Mouse (Mus musculus) heart, embryonic 14.5 days (tissue): Measurements from ENCODE around the gene Grip1. TPM values are rescaled to one million over a fixed set of nuclear protein-coding genes. Genes with fewer than 3 reads are reported as not detected.

Experiments
- ATAC-seq: fragments of 200-750 bp; cut with Nextera tagmentation; 2 replicates; pipeline ENCODE4 v1.8.0; 2017; ENCODE audit warnings: low read depth, moderate TSS enrichment; ENCODE audit not compliant: insufficient number of reproducible peaks, insufficient read depth, low FRiP score
- H3K27ac ChIP-seq, 2 experiments: fragments of 200-500 bp in 1 of 2; fragments of 300-500 bp in 1 of 2; sonication (generic) in 1 of 2; replicated peaks in 1 of 2; 2 replicates each; pipeline ENCODE4 v1.5.1; 2012 to 2014; ENCODE audit warnings: low read depth in 2 of 2, low read length in 2 of 2, control low read depth in 1 of 2, mild to moderate bottlenecking in 1 of 2, mixed read lengths in 1 of 2; ENCODE audit not compliant: control insufficient read depth in 1 of 2, insufficient read depth in 1 of 2
- H3K27me3 ChIP-seq: fragments of 300-500 bp; sonication (generic); 2 replicates; pipeline ENCODE4 v1.6.1; 2014; ENCODE audit warnings: mild to moderate bottlenecking, low read length, control low read depth; ENCODE audit not compliant: control insufficient read depth, insufficient read depth
- H3K36me3 ChIP-seq: fragments of 300-500 bp; sonication (generic); 2 replicates; pipeline ENCODE4 v1.6.1; 2014; ENCODE audit warnings: mild to moderate bottlenecking, control low read depth, low read length, mixed read lengths; ENCODE audit not compliant: control insufficient read depth, insufficient read depth
- H3K4me1 ChIP-seq, 2 experiments: fragments of 200-500 bp in 1 of 2; fragments of 300-500 bp in 1 of 2; sonication (generic) in 1 of 2; 2 replicates each; pipeline ENCODE4 v1.6.1; 2012 to 2014; ENCODE audit warnings: low read length in 2 of 2, control low read depth in 1 of 2, mixed read lengths in 1 of 2; ENCODE audit not compliant: control insufficient read depth in 2 of 2, insufficient read depth in 2 of 2
- H3K4me2 ChIP-seq: fragments of 300-500 bp; sonication (generic); 2 replicates; pipeline ENCODE4 v1.6.1; 2014; ENCODE audit warnings: mild to moderate bottlenecking, low read length
- H3K4me3 ChIP-seq, 2 experiments: fragments of 200-500 bp in 1 of 2; fragments of 300-500 bp in 1 of 2; sonication (generic) in 1 of 2; 2 replicates each; pipeline ENCODE4 v1.5.1; 2012 to 2014; ENCODE audit warnings: low read length in 2 of 2, mild to moderate bottlenecking in 2 of 2, control low read depth in 1 of 2, low read depth in 1 of 2, moderate library complexity in 1 of 2; ENCODE audit not compliant: control insufficient read depth in 1 of 2, insufficient read depth in 1 of 2
- H3K9ac ChIP-seq: fragments of 300-500 bp; sonication (generic); 2 replicates; pipeline ENCODE4 v1.6.1; 2014; ENCODE audit warnings: mild to moderate bottlenecking, low read length
- H3K9me3 ChIP-seq: fragments of 300-500 bp; sonication (generic); 2 replicates; pipeline ENCODE4 v1.6.1; 2016; ENCODE audit warnings: low read length, control low read depth; ENCODE audit not compliant: control insufficient read depth
- WGBS: fragments of 180-500 bp; shearing (Covaris S2); extraction: QIAGEN DNeasy Blood & Tissue Kit; methylation state at CpG from one replicate; pipeline ENCODE4 v1.1.7; 2014; 5-methylcytosine and 5-hydroxymethylcytosine counted together
- polyA plus RNA-seq: library from polyadenylated mRNA; unstranded; fragments of >200 nt; fragmentation: Nextera tagmentation; extraction: Ambion mirVana; gene quantifications from 2 replicates; pipeline ENCODE4 v1.2.1, GENCODE M21; 2014

Gene Grip1
- polyA plus RNA-seq, 1 experiment from 2014 or later: 2.9 TPM

DNA sequence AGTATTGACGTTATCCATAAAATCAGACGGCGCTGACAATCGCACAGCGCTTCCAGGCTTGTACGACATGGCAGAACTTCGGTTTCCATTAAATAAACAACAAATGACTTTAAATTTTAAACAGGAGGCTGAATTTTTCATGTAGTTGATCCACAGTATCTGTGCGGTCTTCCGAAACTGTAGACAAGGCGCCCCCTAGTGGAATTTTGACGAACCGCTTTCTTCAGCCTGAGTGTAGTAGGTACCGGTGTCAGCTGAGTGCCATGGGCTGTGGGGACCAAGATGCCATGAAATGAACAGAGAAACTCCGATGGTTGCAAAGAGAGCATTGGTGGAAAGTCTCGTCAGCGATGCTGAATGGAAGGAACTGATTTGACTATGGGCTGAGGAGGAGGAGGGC, 677.0 kb downstream of the Grip1 start:
- H3K36me3 ChIP-seq: no peaks in the 10 kb centered on the region
- no peak overlapping the region for H3K4me2 ChIP-seq
- H3K4me1 ChIP-seq: no peaks in the 10 kb centered on the region
- WGBS: 62% methylated on average over 16 of the region's 16 CpGs
- H3K4me3 ChIP-seq: no peak overlapping the region
- no peaks in the 10 kb centered on the region for H3K27me3 ChIP-seq
- H3K9ac ChIP-seq: no peak overlapping the region
- ATAC-seq: no peak
- no peak overlapping the region for H3K27ac ChIP-seq
- H3K9me3 ChIP-seq: no peaks in the 10 kb centered on the region

GRCm38 (mm10) chr10:120133697-120134096, 680.1 kb downstream of the Grip1 start:
- Histone ChIP-seq H3K9me3 (no peaks in the 10 kb centered on the region), H3K4me1 (no peaks in the 10 kb centered on the region), H3K9ac (no peak overlapping the region), H3K27ac (no peak overlapping the region), H3K36me3 (no peaks in the 10 kb centered on the region), H3K27me3 (no peaks in the 10 kb centered on the region), H3K4me2 (no peak overlapping the region), H3K4me3 (no peak overlapping the region)
- no peak for ATAC-seq
- 65% methylated on average over 11 of the region's 11 CpGs for WGBS

- Histone ChIP-seq H3K27me3 (no peaks in the 10 kb centered on the region), H3K4me1 (no peaks in the 10 kb centered on the region), H3K4me2 (no peak overlapping the region), H3K9me3 (no peaks in the 10 kb centered on the region), H3K9ac (no peak overlapping the region), H3K36me3 (no peaks in the 10 kb centered on the region), H3K27ac (no peak overlapping the region), H3K4me3 (no peak overlapping the region)
- 82% methylated on average over 12 of the region's 12 CpGs for WGBS
- ATAC-seq: no peak
Measured at GRCm38 (mm10) chr10:120136020-120136562, 682.5 kb downstream of the Grip1 start.

Other genes starting within 250 kb of the Grip1 start
- gene Cand1, start 213.8 kb upstream of the Grip1 start, polyA plus RNA-seq: 58.7 and 63.2 TPM in 2 replicates